Mouse (Mus musculus): ENCODE data around the gene 1700018B08Rik.

DNA sequence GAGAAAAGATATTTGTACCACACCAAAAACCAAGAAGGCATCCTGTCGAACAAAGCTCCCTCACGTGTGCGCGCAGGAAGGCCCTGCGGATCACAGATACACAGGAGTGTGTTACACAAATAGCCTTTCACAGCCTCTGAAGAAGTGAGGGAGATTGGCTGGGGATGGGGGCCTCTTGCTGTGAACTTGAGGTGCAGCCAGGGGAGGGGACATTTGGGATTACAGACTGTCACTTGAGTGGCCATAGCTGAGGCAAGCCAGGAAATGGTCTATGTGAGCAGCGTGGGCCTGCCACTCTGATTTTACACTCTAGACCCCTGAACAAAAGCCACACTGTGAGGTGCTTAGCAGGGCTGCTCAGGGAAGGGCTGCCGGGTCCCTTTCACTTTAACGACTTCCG, 32.4 kb downstream of the 1700018B08Rik start:
- TF ChIP-seq EP300 (IDR thresholded peaks at IDR 0.05; ENCODE audit: low read depth) (no peak), CTCF (IDR thresholded peaks at IDR 0.05; ENCODE audit: low read depth) (no peak)

All from liver, embryonic 14.5 days (tissue).